Mouse (Mus musculus): Measurements from ENCODE around the gene Vps37b. TPM values are rescaled to one million over a fixed set of nuclear protein-coding genes. Genes with fewer than 3 reads are reported as not detected.
"Not testable (repeated sequence)": the region's sequence is repeated elsewhere in the genome, so short reads cannot be mapped to it uniquely, and the experiment has no call there.

Gene Vps37b
- polyA plus RNA-seq, 1 experiment from 2014 or later: 52.3 TPM

- ATAC-seq (ENCODE audit: insufficient read depth, low FRiP score, low TSS enrichment) (no peak), DNase-seq (ENCODE audit: low spot score) (no peak)
- H3K27ac ChIP-seq (ENCODE audit: low read depth, low read length): no peak overlapping the region
- WGBS: 55% methylated on average over 9 of the region's 9 CpGs
- no peaks in the 10 kb centered on the region for H3K27me3 ChIP-seq (ENCODE audit: control insufficient read depth, insufficient read depth, low read length)
- no peaks in the 10 kb centered on the region for H3K36me3 ChIP-seq (ENCODE audit: control insufficient read depth, insufficient read depth, low read length)
- no peaks in the 10 kb centered on the region; the same call in 1 of the 2 replicates for H3K4me1 ChIP-seq (ENCODE audit: control insufficient read depth, insufficient read depth, low read length)
- H3K4me2 ChIP-seq (ENCODE audit: low read depth): no peak overlapping the region
- H3K4me3 ChIP-seq (ENCODE audit: low read depth, low read length): no peak overlapping the region
- no peak overlapping the region for H3K9ac ChIP-seq (ENCODE audit: low read length)
- no peaks in the 10 kb centered on the region for H3K9me3 ChIP-seq (ENCODE audit: control insufficient read depth, low read length)
Measured at GRCm38 (mm10) chr5:124073682-124074081, 41.6 kb upstream of the Vps37b start.

- H3K9me3 ChIP-seq (ENCODE audit: control insufficient read depth, low read length): no peaks in the 10 kb centered on the region
- ATAC-seq (ENCODE audit: insufficient read depth, low FRiP score, low TSS enrichment) (no peak), DNase-seq (ENCODE audit: low spot score) (no peak)
- H3K4me3 ChIP-seq (ENCODE audit: low read depth, low read length): no peak overlapping the region
- H3K4me1 ChIP-seq (ENCODE audit: control insufficient read depth, insufficient read depth, low read length): no peaks in the 10 kb centered on the region
- H3K4me2 ChIP-seq (ENCODE audit: low read depth): no peak overlapping the region
- WGBS: 86% methylated on average over 3 of the region's 3 CpGs
- no peaks in the 10 kb centered on the region for H3K27me3 ChIP-seq (ENCODE audit: control insufficient read depth, insufficient read depth, low read length)
- H3K9ac ChIP-seq (ENCODE audit: low read length): no peak overlapping the region
- no peak overlapping the region for H3K27ac ChIP-seq (ENCODE audit: low read depth, low read length)
- no peaks in the 10 kb centered on the region for H3K36me3 ChIP-seq (ENCODE audit: control insufficient read depth, insufficient read depth, low read length)
Measured at GRCm38 (mm10) chr5:124069657-124070056, 37.6 kb upstream of the Vps37b start.

- no peaks in the 10 kb centered on the region for H3K27me3 ChIP-seq (ENCODE audit: control insufficient read depth, insufficient read depth, low read length)
- H3K9me3 ChIP-seq (ENCODE audit: control insufficient read depth, low read length): no peaks in the 10 kb centered on the region
- no peak overlapping the region for H3K9ac ChIP-seq (ENCODE audit: low read length)
- H3K4me1 ChIP-seq (ENCODE audit: control insufficient read depth, insufficient read depth, low read length): no peaks in the 10 kb centered on the region
- 70% methylated on average over 12 of the region's 12 CpGs for WGBS
- no peak overlapping the region for H3K4me3 ChIP-seq (ENCODE audit: low read depth, low read length)
- H3K36me3 ChIP-seq (ENCODE audit: control insufficient read depth, insufficient read depth, low read length): no peaks in the 10 kb centered on the region
- DNase-seq (ENCODE audit: low spot score): no peak
- ATAC-seq (ENCODE audit: insufficient read depth, low FRiP score, low TSS enrichment): no peak
- H3K4me2 ChIP-seq (ENCODE audit: low read depth): no peak overlapping the region
- H3K27ac ChIP-seq (ENCODE audit: low read depth, low read length): no peak overlapping the region
Measured at GRCm38 (mm10) chr5:124062037-124062824, 30.2 kb upstream of the Vps37b start.

- Histone ChIP-seq H3K4me1 (ENCODE audit: control insufficient read depth, insufficient read depth, low read length) (no peaks in the 10 kb centered on the region), H3K9ac (ENCODE audit: low read length) (no peak overlapping the region), H3K4me2 (ENCODE audit: low read depth) (no peak overlapping the region), H3K4me3 (ENCODE audit: low read depth, low read length) (no peak overlapping the region), H3K36me3 (ENCODE audit: control insufficient read depth, insufficient read depth, low read length) (no peaks in the 10 kb centered on the region), H3K27me3 (ENCODE audit: control insufficient read depth, insufficient read depth, low read length) (no peaks in the 10 kb centered on the region), H3K9me3 (ENCODE audit: control insufficient read depth, low read length) (no peaks in the 10 kb centered on the region), H3K27ac (ENCODE audit: low read depth, low read length) (no peak overlapping the region)
- ATAC-seq (ENCODE audit: insufficient read depth, low FRiP score, low TSS enrichment): no peak
- WGBS: 74% methylated on average over 5 of the region's 5 CpGs
- no peak for DNase-seq (ENCODE audit: low spot score)
Measured at GRCm38 (mm10) chr5:124059677-124060076, 27.6 kb upstream of the Vps37b start.

- Histone ChIP-seq H3K27ac (ENCODE audit: low read depth, low read length) (no peak overlapping the region), H3K9ac (ENCODE audit: low read length) (no peak overlapping the region), H3K4me2 (ENCODE audit: low read depth) (no peak overlapping the region), H3K4me1 (ENCODE audit: control insufficient read depth, insufficient read depth, low read length) (no peaks in the 10 kb centered on the region), H3K36me3 (ENCODE audit: control insufficient read depth, insufficient read depth, low read length) (no peaks in the 10 kb centered on the region), H3K9me3 (ENCODE audit: control insufficient read depth, low read length) (no peaks in the 10 kb centered on the region), H3K27me3 (ENCODE audit: control insufficient read depth, insufficient read depth, low read length) (no peaks in the 10 kb centered on the region), H3K4me3 (ENCODE audit: low read depth, low read length) (no peak overlapping the region)
- DNase-seq (ENCODE audit: low spot score) (no peak), ATAC-seq (ENCODE audit: insufficient read depth, low FRiP score, low TSS enrichment) (no peak)
- WGBS: 66% methylated on average over 7 of the region's 7 CpGs
Measured at GRCm38 (mm10) chr5:124058749-124059148, 26.7 kb upstream of the Vps37b start.

GRCm38 (mm10) chr5:124056956-124057355 lies 24.9 kb upstream of the Vps37b start:
- no peaks in the 10 kb centered on the region for H3K4me1 ChIP-seq (ENCODE audit: control insufficient read depth, insufficient read depth, low read length)
- WGBS: 30% methylated on average over 4 of the region's 4 CpGs
- no peak overlapping the region for H3K4me2 ChIP-seq (ENCODE audit: low read depth)
- no peaks in the 10 kb centered on the region for H3K27me3 ChIP-seq (ENCODE audit: control insufficient read depth, insufficient read depth, low read length)
- no peak overlapping the region for H3K9ac ChIP-seq (ENCODE audit: low read length)
- no peaks in the 10 kb centered on the region for H3K9me3 ChIP-seq (ENCODE audit: control insufficient read depth, low read length)
- H3K36me3 ChIP-seq (ENCODE audit: control insufficient read depth, insufficient read depth, low read length): no peaks in the 10 kb centered on the region
- H3K4me3 ChIP-seq (ENCODE audit: low read depth, low read length): no peak overlapping the region
- ATAC-seq (ENCODE audit: insufficient read depth, low FRiP score, low TSS enrichment) (no peak), DNase-seq (ENCODE audit: low spot score) (no peak)
- no peak overlapping the region for H3K27ac ChIP-seq (ENCODE audit: low read depth, low read length)

GRCm38 (mm10) chr5:124056219-124056618 lies 24.1 kb upstream of the Vps37b start:
- 100% methylated on average over 1 of the region's 1 CpGs for WGBS

GRCm38 (mm10) chr5:124052641-124053040 lies 20.6 kb upstream of the Vps37b start:
- not testable (repeated sequence) for H3K4me1 ChIP-seq (ENCODE audit: control insufficient read depth, insufficient read depth, low read length); H3K27ac ChIP-seq (ENCODE audit: low read depth, low read length); H3K9me3 ChIP-seq (ENCODE audit: control insufficient read depth, low read length); H3K36me3 ChIP-seq (ENCODE audit: control insufficient read depth, insufficient read depth, low read length); ATAC-seq (ENCODE audit: insufficient read depth, low FRiP score, low TSS enrichment); H3K27me3 ChIP-seq (ENCODE audit: control insufficient read depth, insufficient read depth, low read length); H3K4me2 ChIP-seq (ENCODE audit: low read depth); DNase-seq (ENCODE audit: low spot score); H3K4me3 ChIP-seq (ENCODE audit: low read depth, low read length); H3K9ac ChIP-seq (ENCODE audit: low read length)
- 98% methylated on average over 5 of the region's 7 CpGs for WGBS

More at GRCm38 (mm10) chr5:124056219-124056618, 24.1 kb upstream of the Vps37b start:
- no peaks in the 10 kb centered on the region for H3K4me1 ChIP-seq (ENCODE audit: control insufficient read depth, insufficient read depth, low read length)
- no peaks in the 10 kb centered on the region for H3K27me3 ChIP-seq (ENCODE audit: control insufficient read depth, insufficient read depth, low read length)
- no peak overlapping the region for H3K9ac ChIP-seq (ENCODE audit: low read length)
- H3K4me3 ChIP-seq (ENCODE audit: low read depth, low read length): no peak overlapping the region
- H3K27ac ChIP-seq (ENCODE audit: low read depth, low read length): no peak overlapping the region
- DNase-seq (ENCODE audit: low spot score) (no peak), ATAC-seq (ENCODE audit: insufficient read depth, low FRiP score, low TSS enrichment) (no peak)
- H3K36me3 ChIP-seq (ENCODE audit: control insufficient read depth, insufficient read depth, low read length): no peaks in the 10 kb centered on the region
- no peaks in the 10 kb centered on the region for H3K9me3 ChIP-seq (ENCODE audit: control insufficient read depth, low read length)
- H3K4me2 ChIP-seq (ENCODE audit: low read depth): no peak overlapping the region

GRCm38 (mm10) chr5:124051899-124052491 lies 19.9 kb upstream of the Vps37b start:
- H3K27ac ChIP-seq (ENCODE audit: low read depth, low read length): no peak overlapping the region
- ATAC-seq (ENCODE audit: insufficient read depth, low FRiP score, low TSS enrichment): no peak
- no peak for DNase-seq (ENCODE audit: low spot score)

More at GRCm38 (mm10) chr5:124051899-124052491, 19.9 kb upstream of the Vps37b start:
- Histone ChIP-seq H3K4me2 (ENCODE audit: low read depth) (no peak overlapping the region), H3K36me3 (ENCODE audit: control insufficient read depth, insufficient read depth, low read length) (no peaks in the 10 kb centered on the region), H3K4me3 (ENCODE audit: low read depth, low read length) (no peak overlapping the region), H3K4me1 (ENCODE audit: control insufficient read depth, insufficient read depth, low read length) (0 out of 2 replicates have a peak, but pooled peaks cover 2% of the 10 kb centered on the region), H3K9me3 (ENCODE audit: control insufficient read depth, low read length) (no peaks in the 10 kb centered on the region), H3K27me3 (ENCODE audit: control insufficient read depth, insufficient read depth, low read length) (no peaks in the 10 kb centered on the region), H3K9ac (ENCODE audit: low read length) (no peak overlapping the region)
- WGBS: 82% methylated on average over 11 of the region's 11 CpGs

Data from neural tube, embryonic 11.5 days (tissue).